25 mouse cellular contexts compared by ENCODE assay signal in genomic region chr14:79997534-79997933, GRCm38 (mm10). TPM values are rescaled to one million over a fixed set of nuclear protein-coding genes. Genes with fewer than 3 reads are reported as not detected.
DNase-seq lines count a peak whose midpoint lies in the region; ATAC-seq and TF ChIP-seq lines count a peak whose summit lies in the region.
"Had no signal": no experiment of that assay in that cellular context is flagged by ENCODE, and none has a peak within 500 bp of the region (broad histone marks: within the 10 kb centered on the region; RNA-seq: fewer than 3 reads in every experiment).

No protein-coding gene starts in this region.

- no peaks in the 10 kb centered on the region for H3K36me3 ChIP-seq in forebrain, embryonic 10.5 days (replicated peaks)
- no peaks in the 10 kb centered on the region for H3K36me3 ChIP-seq in forebrain, embryonic 16.5 days (ENCODE audit: control insufficient read depth, insufficient read depth)
- no peaks in the 10 kb centered on the region for H3K36me3 ChIP-seq in forebrain, embryonic 13.5 days (ENCODE audit: poor library complexity, severe bottlenecking)
- no peaks in the 10 kb centered on the region for H3K36me3 ChIP-seq in hindbrain, postnatal 0 days (ENCODE audit: insufficient read depth, low read length)
- no peaks in the 10 kb centered on the region for H3K36me3 ChIP-seq in midbrain, embryonic 15.5 days (replicated peaks)
- H3K36me3 ChIP-seq: embryonic facial prominence, embryonic 13.5 days; heart, embryonic 10.5 days; limb, embryonic 10.5 days; liver, embryonic 15.5 days; neural tube, embryonic 15.5 days had no signal

- no peak for TF ChIP-seq CTCF in hindbrain, postnatal 0 days (IDR thresholded peaks at IDR 0.05; ENCODE audit: low read depth)

- no peak overlapping the region for H3K9ac ChIP-seq in forebrain, embryonic 16.5 days (replicated peaks; ENCODE audit: low read depth, low read length)
- no peak overlapping the region for H3K9ac ChIP-seq in forebrain, embryonic 13.5 days
- H3K9ac ChIP-seq in hindbrain, postnatal 0 days (replicated peaks; ENCODE audit: low read length), result no peak overlapping the region
- H3K9ac ChIP-seq in midbrain, embryonic 15.5 days, result no peak overlapping the region
- H3K9ac ChIP-seq: embryonic facial prominence, embryonic 13.5 days; liver, embryonic 15.5 days; neural tube, embryonic 15.5 days had no signal

- no peak overlapping the region for H3K4me2 ChIP-seq in forebrain, embryonic 16.5 days (ENCODE audit: low read length)
- no peak overlapping the region for H3K4me2 ChIP-seq in forebrain, embryonic 13.5 days
- H3K4me2 ChIP-seq in hindbrain, postnatal 0 days (ENCODE audit: low read depth, low read length), result no peak overlapping the region
- no peak overlapping the region for H3K4me2 ChIP-seq in midbrain, embryonic 15.5 days
- H3K4me2 ChIP-seq: embryonic facial prominence, embryonic 13.5 days; liver, embryonic 15.5 days; neural tube, embryonic 15.5 days had no signal

- H3K27ac ChIP-seq in forebrain, embryonic 10.5 days, result 0 out of 2 replicates have a peak overlapping the region, but pooled peaks have one; percentile 1
- H3K27ac ChIP-seq in forebrain, embryonic 16.5 days (ENCODE audit: low read length), result no peak overlapping the region
- peak overlapping the region; percentile 33; the same call in 1 of the 2 replicates for H3K27ac ChIP-seq in forebrain, embryonic 13.5 days
- peak overlapping the region; percentile 20; the same call in 1 of the 2 replicates for H3K27ac ChIP-seq in hindbrain, postnatal 0 days
- peak overlapping the region; percentile 70 for H3K27ac ChIP-seq in midbrain, embryonic 15.5 days
- H3K27ac ChIP-seq: embryonic facial prominence, embryonic 13.5 days; gastrocnemius, adult 2 months; heart, embryonic 10.5 days; limb, embryonic 10.5 days; liver, embryonic 15.5 days; neural tube, embryonic 15.5 days had no signal

- H3K9me3 ChIP-seq in forebrain, embryonic 10.5 days, result no peaks in the 10 kb centered on the region
- H3K9me3 ChIP-seq in forebrain, embryonic 16.5 days (ENCODE audit: control insufficient read depth, low read length), result no peaks in the 10 kb centered on the region
- H3K9me3 ChIP-seq in forebrain, embryonic 13.5 days (replicated peaks), result no peaks in the 10 kb centered on the region
- no peaks in the 10 kb centered on the region for H3K9me3 ChIP-seq in hindbrain, postnatal 0 days (ENCODE audit: low read length)
- H3K9me3 ChIP-seq in midbrain, embryonic 15.5 days, result no peaks in the 10 kb centered on the region
- H3K9me3 ChIP-seq: embryonic facial prominence, embryonic 13.5 days; heart, embryonic 10.5 days; limb, embryonic 10.5 days; liver, embryonic 15.5 days; neural tube, embryonic 15.5 days had no signal

- peaks cover 25% of the 10 kb centered on the region for H3K4me1 ChIP-seq in forebrain, embryonic 10.5 days
- H3K4me1 ChIP-seq in forebrain, embryonic 16.5 days (replicated peaks; ENCODE audit: control insufficient read depth, insufficient read depth, low read length), result peaks cover 3% of the 10 kb centered on the region; the same call in 1 of the 2 replicates
- peaks cover 8% of the 10 kb centered on the region for H3K4me1 ChIP-seq in forebrain, embryonic 13.5 days
- no peaks in the 10 kb centered on the region for H3K4me1 ChIP-seq in hindbrain, postnatal 0 days (ENCODE audit: insufficient read depth, low read length)
- peaks cover 4% of the 10 kb centered on the region for H3K4me1 ChIP-seq in midbrain, embryonic 15.5 days
- H3K4me1 ChIP-seq: embryonic facial prominence, embryonic 13.5 days; heart, embryonic 10.5 days; liver, embryonic 15.5 days had no signal

- 43% methylated on average over 4 of the region's 4 CpGs for WGBS in forebrain, embryonic 10.5 days
- 16% methylated on average over 4 of the region's 4 CpGs for WGBS in forebrain, embryonic 16.5 days
- 19% methylated on average over 4 of the region's 4 CpGs for WGBS in forebrain, embryonic 13.5 days
- 30% methylated on average over 4 of the region's 4 CpGs for WGBS in hindbrain, postnatal 0 days
- 24% methylated on average over 4 of the region's 4 CpGs for WGBS in midbrain, embryonic 15.5 days

- no peak for ATAC-seq in forebrain, embryonic 16.5 days
- peak; percentile 73; the same call in 1 of the 2 replicates for ATAC-seq in forebrain, embryonic 13.5 days
- no peak for ATAC-seq in hindbrain, postnatal 0 days
- peak; percentile 75; the same call in 1 of the 2 replicates for ATAC-seq in midbrain, embryonic 15.5 days (replicated peaks)

- peak; percentile 32 for DNase-seq in forebrain, embryonic 10.5 days (ENCODE audit: extremely low spot score, low spot score)
- peak; percentile 12 for DNase-seq in hindbrain, postnatal 0 days (ENCODE audit: low spot score)
- no peak for DNase-seq in adipocyte (ENCODE audit: low spot score)
- DNase-seq in urinary bladder, postnatal 25 days (ENCODE audit: low spot score), result no peak
- DNase-seq in layer of hippocampus, postnatal 36 days, result no peak
- DNase-seq: adrenal gland, postnatal 25 days; cerebellum, adult 11-12 months; cerebellum, postnatal 14 days; gastrocnemius, adult 2 months; heart, postnatal 4 days; kidney, adult 9 months; kidney, postnatal 14 days; liver; right cerebral cortex, postnatal 25 days; spleen, adult 18-20 months had no signal

- H3K4me3 ChIP-seq in forebrain, embryonic 10.5 days, result no peak overlapping the region
- H3K4me3 ChIP-seq in forebrain, embryonic 16.5 days (replicated peaks; ENCODE audit: low read length), result no peak overlapping the region
- H3K4me3 ChIP-seq in forebrain, embryonic 13.5 days, result no peak overlapping the region
- H3K4me3 ChIP-seq in hindbrain, postnatal 0 days (ENCODE audit: low read length), result no peak overlapping the region
- no peak overlapping the region for H3K4me3 ChIP-seq in midbrain, embryonic 15.5 days
- H3K4me3 ChIP-seq: embryonic facial prominence, embryonic 13.5 days; erythroblast, embryonic 14.5 days; gastrocnemius, adult 2 months; heart, embryonic 10.5 days; limb, embryonic 10.5 days; liver, embryonic 15.5 days; neural tube, embryonic 15.5 days had no signal

- no peaks in the 10 kb centered on the region for H3K27me3 ChIP-seq in forebrain, embryonic 10.5 days (ENCODE audit: poor library complexity, severe bottlenecking)
- H3K27me3 ChIP-seq in forebrain, embryonic 16.5 days (replicated peaks; ENCODE audit: control insufficient read depth, insufficient read depth, low read length), result no peaks in the 10 kb centered on the region
- no peaks in the 10 kb centered on the region for H3K27me3 ChIP-seq in forebrain, embryonic 13.5 days
- no peaks in the 10 kb centered on the region for H3K27me3 ChIP-seq in hindbrain, postnatal 0 days (ENCODE audit: insufficient read depth, low read length)
- no peaks in the 10 kb centered on the region for H3K27me3 ChIP-seq in midbrain, embryonic 15.5 days (replicated peaks)
- H3K27me3 ChIP-seq: embryonic facial prominence, embryonic 13.5 days; liver, embryonic 15.5 days; neural tube, embryonic 15.5 days had no signal

RNA-seq across cellular contexts. Expression of gene Olfm4, which starts 13.7 kb away (rescaled TPM):
- polyA plus RNA-seq in forebrain, embryonic 10.5 days (2016; fragmentation: Nextera tagmentation; extraction: Ambion mirVana), result 0.16 TPM in 1 of 2 replicates, not detected in the other
- polyA plus RNA-seq in forebrain, embryonic 16.5 days (2015; fragmentation: Nextera tagmentation; extraction: Ambion mirVana), result 2.7 and 3.0 TPM in 2 replicates
- polyA plus RNA-seq in forebrain, embryonic 13.5 days (2015; fragmentation: Nextera tagmentation; extraction: Ambion mirVana), result 0.56 and 0.62 TPM in 2 replicates
- 0.68 and 1.2 TPM in 2 replicates for total RNA-seq in hindbrain, postnatal 0 days (2014; rRNA removed)
- polyA plus RNA-seq in hindbrain, postnatal 0 days (2015; fragmentation: Nextera tagmentation; extraction: Ambion mirVana), result 1.2 and 1.5 TPM in 2 replicates
- polyA plus RNA-seq in midbrain, embryonic 15.5 days (2015; fragmentation: Nextera tagmentation; extraction: Ambion mirVana), result 0.87 and 1.2 TPM in 2 replicates
- 1 to 10 TPM; 2.6 to 4.9 TPM for total RNA-seq in layer of hippocampus, postnatal 36 days (2021)
- total RNA-seq: adrenal gland, postnatal 25 days; gastrocnemius, adult 2 months had no signal
- polyA plus RNA-seq: erythroblast, embryonic 14.5 days; urinary bladder, adult 2 months had no signal

Comparison
In these comparisons a context has a peak if more than half of its experiments do, and no peak if none do; other contexts are left out.
1. ATAC-seq: peak in forebrain, embryonic 13.5 days (single experiment) and midbrain, embryonic 15.5 days (single experiment); none in forebrain, embryonic 16.5 days (single experiment) and hindbrain, postnatal 0 days (single experiment).
2. DNase-seq: peak in forebrain, embryonic 10.5 days (single experiment) and hindbrain, postnatal 0 days (single experiment); none in adipocyte (single experiment), urinary bladder, postnatal 25 days (single experiment) and layer of hippocampus, postnatal 36 days (0 of 2).